Mouse (Mus musculus): ENCODE results near the gene Copb2.
A peak's percentile ranks its signal among the peaks of the same experiment; 100 is the strongest.

The Copb2 gene

DNA sequence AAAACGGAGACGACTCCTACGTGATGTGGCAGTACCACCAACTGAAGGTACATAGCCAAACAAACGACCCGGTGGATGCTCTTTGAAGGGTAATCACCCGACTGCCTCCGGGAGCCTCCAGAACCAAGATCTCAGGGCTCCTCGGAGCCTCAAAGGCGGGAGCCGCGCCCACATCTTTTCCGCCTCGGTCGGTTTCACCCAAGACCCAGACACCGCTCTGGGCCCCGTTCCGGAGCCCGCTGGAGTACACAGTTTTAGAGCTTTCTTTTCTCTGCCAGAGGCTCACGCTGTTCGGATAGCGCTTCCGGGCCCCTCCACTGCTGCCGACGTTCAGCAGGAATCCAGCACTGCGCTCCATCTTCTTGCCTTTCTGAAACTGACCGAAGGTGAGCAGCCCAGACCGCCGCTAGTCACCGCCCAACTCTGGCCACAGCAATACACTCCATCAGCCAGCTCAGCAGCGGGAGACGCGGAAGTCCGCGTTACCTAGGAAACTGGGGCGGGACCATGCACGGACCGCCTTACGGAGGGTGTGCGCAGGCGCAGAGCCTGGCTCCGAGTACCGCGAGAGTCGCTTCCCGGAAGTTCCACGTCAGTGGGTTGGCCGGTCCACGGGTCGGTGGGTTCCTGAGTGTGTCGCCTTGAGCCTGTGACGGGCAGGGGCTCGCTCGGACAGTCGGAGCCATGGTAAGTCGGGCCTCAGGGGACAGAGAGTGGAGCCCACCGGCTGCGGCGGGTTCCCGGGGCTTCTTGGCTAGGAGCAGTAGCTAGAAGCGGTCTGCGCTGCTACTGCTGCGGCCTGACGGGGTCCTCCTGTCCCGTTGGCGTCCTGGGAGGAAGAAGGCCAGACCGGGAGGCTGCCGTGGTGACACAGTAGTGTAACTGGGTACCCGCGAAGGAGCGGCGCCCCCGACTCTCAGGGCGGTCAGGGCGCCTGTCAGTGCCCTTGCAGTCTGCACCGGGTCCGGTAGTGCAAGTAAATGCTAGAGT, at the start of gene Copb2:
Copb2 (plus strand) TSS at position 585 of the 990 bp plus-strand sequence.
- DNase-seq (ENCODE audit: extremely low spot score), result peak; percentile 96

DNA sequence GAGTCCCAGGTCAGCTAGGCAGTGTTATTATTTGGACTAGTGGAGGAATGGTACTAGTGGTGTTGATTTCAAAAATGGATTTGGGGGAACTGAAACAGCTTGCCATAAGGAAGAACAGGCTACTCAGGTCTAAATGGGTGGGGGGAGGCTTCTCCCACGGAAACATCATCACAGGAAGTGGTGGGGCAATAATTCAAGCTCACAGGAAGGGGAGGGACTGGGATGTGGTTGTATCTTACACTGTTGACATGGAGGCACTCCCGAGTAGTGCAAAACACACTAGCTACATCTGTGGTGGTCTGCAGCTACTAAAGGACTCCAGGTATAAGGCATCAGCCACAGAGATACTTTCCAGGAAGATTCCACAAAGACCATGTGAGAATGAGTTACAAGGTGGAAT, 39.6 kb upstream of the Copb2 start:
- DNase-seq (ENCODE audit: extremely low spot score), result no peak

DNA sequence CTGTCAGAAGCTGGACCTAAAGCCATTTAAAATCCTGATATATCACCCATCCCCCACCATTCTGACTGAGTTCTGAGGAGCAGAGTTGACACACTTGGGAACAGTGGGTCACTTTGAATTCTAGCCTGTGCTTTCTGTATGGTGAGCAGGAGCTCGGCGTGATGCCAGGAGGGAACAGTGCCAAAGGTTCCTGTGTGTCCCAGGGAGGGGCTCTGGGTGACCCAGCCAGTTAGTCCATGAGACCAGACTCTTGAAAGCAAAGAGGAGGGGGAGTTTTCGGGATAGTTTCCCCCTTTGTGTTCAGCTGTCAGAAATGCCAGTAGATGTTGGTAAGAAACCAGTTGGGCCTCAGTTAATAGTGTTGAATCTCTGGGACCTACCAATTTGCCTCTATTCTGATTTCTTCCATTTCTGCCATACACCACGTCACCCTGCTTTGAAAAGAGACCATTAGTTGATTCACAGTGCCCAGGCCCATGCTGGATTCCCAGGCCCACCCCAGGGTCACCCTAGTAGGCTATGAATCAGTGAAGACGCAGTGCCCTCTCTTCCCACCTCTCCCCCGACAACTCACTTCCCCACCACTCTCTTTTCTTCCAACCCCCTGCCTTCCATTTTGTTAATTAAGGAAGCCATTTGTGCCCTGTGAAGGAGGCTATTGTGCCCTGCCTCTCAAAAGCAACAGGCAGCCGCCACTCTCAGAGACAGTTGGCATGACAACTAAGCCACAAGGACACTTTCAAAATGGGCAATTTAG, 38.6 kb upstream of the Copb2 start:
- DNase-seq (ENCODE audit: extremely low spot score), result no peak

DNA sequence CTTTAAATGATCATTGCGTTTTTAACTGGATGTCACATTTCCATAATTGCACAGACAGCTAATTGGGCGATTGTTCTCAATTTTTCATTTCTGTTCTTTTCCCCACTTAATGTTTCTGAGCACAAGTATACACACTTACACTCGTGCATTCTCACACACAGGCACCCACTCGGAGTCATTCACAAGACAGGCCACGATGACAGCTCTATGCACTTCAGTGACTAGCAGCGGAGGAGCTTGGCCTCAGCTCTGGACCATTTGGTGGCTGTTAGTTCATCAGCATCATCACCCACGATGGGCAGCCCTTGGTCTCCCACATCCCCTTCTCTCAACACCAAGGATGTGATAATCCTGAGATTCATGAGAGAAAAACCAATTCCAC, 38.0 kb upstream of the Copb2 start:
- no peak for DNase-seq (ENCODE audit: extremely low spot score)

- DNase-seq (ENCODE audit: extremely low spot score), result no peak
These were observed 36.3 kb upstream of the Copb2 start for GRCm38 (mm10) chr9:98527226-98527625.

DNA sequence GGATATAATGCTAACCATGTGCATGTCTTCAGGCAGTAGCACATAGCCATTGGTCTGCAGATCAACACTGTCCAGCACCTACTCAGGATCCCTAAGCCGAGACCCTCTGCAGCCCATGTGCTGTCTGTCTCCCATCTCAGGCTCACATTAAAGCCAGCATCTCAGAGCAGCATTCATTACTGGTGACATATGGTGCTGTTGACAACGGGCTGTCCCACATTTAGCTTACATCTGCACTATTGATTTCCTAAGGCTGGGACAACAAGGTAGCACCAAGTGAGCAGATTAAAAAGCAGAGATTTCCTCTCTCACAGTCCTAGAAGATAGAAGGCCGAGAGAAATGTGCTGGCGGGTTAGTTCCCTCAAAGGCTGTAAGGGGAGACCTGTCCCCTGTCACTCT, 33.7 kb upstream of the Copb2 start:
- no peak for DNase-seq (ENCODE audit: extremely low spot score)

- no peak for DNase-seq (ENCODE audit: extremely low spot score)
These were observed 32.5 kb upstream of the Copb2 start for GRCm38 (mm10) chr9:98530999-98531398.

- DNase-seq (ENCODE audit: extremely low spot score), result no peak
These were observed 28.7 kb upstream of the Copb2 start for GRCm38 (mm10) chr9:98534675-98535280.

DNA sequence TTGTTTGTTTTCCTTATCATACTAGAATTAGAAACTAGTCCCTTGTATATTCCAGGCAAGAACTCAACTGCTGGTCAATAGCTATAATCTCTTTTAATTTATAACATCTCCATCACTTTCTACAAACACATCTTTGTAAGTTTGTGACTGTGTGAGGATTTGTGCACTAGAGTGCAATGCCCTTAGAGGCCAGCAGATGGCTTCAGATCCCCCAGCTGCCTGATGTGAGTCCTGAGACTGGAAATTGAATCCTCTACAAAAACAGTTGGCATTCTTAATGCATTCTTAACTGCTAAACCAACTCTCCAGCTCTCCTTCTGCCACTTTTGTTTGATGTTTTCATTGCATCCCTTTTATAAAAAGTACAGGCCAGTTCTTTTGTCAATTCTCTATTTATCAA, 27.8 kb upstream of the Copb2 start:
- DNase-seq (ENCODE audit: extremely low spot score), result no peak

- DNase-seq (ENCODE audit: extremely low spot score), result peak; percentile 35
These were observed 25.4 kb upstream of the Copb2 start for GRCm38 (mm10) chr9:98538017-98538712.

DNA sequence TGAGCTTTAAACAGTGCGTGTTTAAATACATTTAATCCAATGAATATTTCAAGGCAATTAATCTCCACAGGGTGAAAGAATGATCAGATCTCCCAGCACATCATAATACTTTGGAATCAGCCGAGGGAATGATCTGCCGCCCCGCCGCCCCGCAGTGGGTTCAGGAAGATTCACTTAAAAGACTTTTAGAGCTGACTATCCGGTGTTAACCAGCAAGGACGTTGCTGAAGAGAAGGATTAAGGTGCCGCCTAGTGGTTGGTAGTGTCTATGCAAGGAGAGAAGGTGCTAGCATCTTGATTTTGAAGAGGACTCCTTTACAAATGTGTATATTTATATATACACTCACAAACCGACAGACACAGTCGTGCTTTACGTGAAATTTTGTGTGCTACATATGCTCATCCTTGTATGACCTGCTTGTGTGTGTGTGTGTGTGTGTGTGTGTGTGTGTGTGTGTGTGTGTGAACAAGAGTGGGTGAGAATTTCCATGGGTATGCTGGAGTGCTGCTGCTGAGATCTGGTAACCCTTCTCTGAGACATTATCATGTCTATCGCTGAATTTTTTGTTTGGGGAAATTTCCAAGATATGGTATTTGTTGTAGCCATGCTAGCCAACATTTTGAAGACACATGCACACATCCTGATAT, 24.7 kb upstream of the Copb2 start:
- peak; percentile 77 for DNase-seq (ENCODE audit: extremely low spot score)

- no peak for DNase-seq (ENCODE audit: extremely low spot score)
These were observed 19.5 kb upstream of the Copb2 start for GRCm38 (mm10) chr9:98544042-98544441.

- no peak for DNase-seq (ENCODE audit: extremely low spot score)
These were observed 20.3 kb downstream of the Copb2 start for GRCm38 (mm10) chr9:98583852-98584251.

GRCm38 (mm10) chr9:98600094-98600493, 36.6 kb downstream of the Copb2 start:
- no peak for DNase-seq (ENCODE audit: extremely low spot score)

DNA sequence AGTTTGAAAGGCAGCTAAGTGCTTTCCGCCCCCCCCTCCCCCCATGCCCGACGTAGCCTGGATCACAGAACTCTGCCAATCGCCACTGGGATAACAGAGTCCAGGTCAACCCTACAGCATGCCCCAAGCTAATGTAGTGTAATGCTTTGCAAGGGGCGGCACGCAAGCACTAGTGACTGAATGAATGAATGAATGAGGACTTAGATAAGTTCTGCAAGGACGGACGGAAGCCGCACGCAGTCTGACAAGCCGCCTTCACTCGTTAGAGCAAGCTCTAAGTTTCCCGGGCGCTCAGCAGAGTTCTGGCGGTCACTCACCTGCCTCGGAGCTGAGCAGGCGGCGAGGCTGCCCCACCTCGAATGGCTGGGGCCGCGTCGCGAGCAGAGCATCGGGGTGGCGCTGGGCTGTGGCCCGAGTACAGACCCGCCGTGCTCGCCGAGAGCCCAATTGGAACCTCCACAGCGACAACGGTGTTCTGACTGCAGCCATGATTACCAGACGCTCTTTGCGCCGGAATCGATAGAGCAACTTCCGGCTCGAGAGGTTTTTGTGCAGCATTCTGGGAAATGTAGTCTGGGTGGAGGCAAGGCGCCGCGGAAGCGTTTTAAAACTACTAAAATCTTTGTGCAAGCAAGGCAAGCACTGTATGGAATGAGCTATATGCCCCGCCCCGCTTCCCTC, 37.8 kb downstream of the Copb2 start, which contains the start of gene Mrps22:
Mrps22 (minus strand) TSS at position 505 of the 681 bp plus-strand sequence.
- DNase-seq (ENCODE audit: extremely low spot score), result peak; percentile 84

- no peak for DNase-seq (ENCODE audit: extremely low spot score)
These were observed 38.4 kb downstream of the Copb2 start for GRCm38 (mm10) chr9:98601837-98602359.

DNA sequence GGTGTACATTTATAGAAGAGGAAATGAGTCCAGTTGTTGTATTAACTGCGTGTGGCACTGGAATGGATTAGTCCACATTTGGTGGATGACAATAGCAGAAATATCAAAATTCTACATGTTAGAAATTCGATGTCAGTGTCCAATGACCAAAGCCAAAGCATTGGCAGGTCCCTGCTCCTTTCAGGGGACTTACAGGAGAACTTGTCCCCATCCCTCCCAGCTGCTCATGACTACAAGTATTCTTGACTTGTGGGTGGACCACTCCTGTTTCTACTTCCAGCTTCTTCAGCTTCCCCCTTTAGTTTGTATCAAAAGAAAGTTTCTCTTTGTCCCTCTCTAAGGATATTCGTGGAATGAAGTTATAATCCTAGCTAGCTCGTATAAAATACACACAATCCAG, 41.4 kb downstream of the Copb2 start:
- no peak for DNase-seq (ENCODE audit: extremely low spot score)

DNA sequence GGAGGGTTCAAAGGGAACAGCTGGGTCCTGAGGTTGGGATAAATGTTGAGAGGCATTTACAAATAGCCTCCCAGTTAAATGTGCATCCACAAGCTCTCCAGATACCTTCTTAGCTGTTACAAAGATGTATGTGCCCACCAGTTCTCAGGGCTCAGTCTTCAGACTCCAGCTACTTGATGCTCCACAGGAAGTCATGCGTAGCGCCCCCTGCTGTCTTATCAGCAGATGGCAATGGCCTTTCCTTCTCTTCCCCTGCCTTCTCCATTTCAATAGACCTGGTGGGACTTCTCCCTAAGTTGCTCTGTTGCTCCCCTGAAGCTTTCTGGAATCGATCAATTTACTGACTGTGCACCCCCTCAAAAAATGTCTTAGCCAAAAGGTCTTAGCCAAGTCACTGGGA, 65.0 kb downstream of the Copb2 start:
- DNase-seq (ENCODE audit: extremely low spot score), result no peak

DNA sequence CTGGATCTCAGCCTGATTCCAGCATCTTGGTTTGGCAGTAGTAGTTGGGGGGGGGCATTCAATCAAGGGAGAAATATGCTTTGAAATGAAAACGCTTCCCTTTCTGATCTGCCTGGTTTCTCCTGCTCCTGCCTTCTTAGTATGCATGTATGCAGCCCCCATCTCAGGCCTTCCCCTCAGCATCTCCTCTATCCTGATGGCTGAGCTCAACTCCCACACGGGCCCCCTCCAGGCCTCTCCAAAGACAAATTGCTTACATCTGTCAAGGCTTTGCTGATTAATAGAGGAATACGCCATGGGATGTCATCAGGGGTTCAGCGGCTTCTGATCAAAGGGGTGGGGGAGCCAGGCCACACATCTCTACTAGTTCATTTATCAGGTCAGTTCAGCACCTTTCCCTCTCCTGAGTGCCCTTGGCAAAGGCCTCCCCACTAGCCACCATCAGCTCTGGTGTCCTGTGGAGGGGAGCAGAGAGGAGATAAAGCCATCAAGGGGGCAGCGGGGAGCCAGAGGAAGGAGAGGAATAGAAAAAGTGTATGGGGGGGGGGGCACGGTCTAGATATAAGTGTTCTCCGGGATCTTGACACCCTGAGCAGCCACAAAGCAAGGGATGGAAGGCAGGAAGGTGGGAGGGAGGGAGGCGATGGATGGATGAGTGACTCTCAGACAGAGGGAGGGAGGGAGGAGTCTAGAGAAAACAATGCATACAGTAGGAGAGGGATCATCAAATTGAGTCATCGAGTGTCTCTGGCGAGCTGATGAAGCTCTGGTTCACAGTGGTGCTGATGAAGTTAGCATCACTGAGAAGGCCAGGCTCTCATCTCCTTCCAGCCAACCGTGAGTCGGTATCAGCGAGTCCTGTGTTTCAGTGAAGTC, 70.0 kb downstream of the Copb2 start:
- no peak for DNase-seq (ENCODE audit: extremely low spot score)
